Mouse (Mus musculus): ENCODE measurements around the gene Cav3. TPM values are rescaled to one million over a fixed set of nuclear protein-coding genes. Genes with fewer than 3 reads are reported as not detected.

Cav3 gene
- polyA plus RNA-seq, 1 experiment, result not detected

DNA sequence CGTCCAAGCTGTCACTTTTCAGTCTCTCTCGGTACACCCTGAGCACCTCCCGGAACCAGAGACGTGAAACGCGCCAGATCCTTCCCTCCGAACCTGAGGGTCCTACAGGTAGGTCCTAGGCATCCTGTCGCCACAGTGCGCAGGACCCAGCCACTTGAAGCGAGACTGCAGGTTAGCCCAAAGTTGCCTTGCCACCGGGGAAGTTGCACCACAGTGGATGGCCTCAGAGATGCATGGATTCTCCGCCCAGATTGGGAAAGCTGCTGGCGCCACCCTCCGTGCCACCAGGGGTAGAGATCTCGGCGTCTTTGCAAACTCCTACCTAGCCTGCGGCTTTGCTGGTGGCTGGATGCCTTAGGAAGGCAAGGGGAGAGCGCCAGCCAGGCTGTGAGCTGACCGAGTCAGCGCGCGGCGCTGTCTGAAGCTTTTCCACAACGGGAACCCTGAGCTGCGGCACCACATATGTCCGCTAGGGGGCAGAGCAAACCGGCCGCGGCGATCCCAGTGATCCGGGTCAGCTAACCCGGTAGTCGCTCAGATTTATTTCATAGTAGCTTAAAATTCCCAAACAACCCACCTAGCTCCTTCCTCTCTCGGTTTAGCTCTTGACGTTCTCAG is 31.4 kb downstream of the Cav3 start:
- Histone ChIP-seq H3K4me3 (ENCODE audit: low read depth, low read length) (peak overlapping the region; percentile 34), H3K27me3 (ENCODE audit: control insufficient read depth, insufficient read depth, low read length, poor library complexity, severe bottlenecking) (peaks cover 3% of the 10 kb centered on the region; the same call in 1 of the 2 replicates), H3K27ac (ENCODE audit: insufficient read depth, low read length) (no peak overlapping the region), H3K9me3 (replicated peaks; ENCODE audit: control insufficient read depth, insufficient read depth, low read length, poor library complexity, severe bottlenecking) (no peaks in the 10 kb centered on the region), H3K4me1 (ENCODE audit: control insufficient read depth, insufficient read depth, low read length) (no peaks in the 10 kb centered on the region), H3K36me3 (ENCODE audit: control insufficient read depth, insufficient read depth, low read length, poor library complexity, severe bottlenecking) (no peaks in the 10 kb centered on the region), H3K9ac (ENCODE audit: low read depth, poor library complexity, severe bottlenecking) (no peak overlapping the region)
- TF ChIP-seq POLR2A (IDR thresholded peaks at IDR 0.05; ENCODE audit: insufficient read depth, low read length), result no peak
- peak; percentile 90 for TF ChIP-seq CTCF (IDR thresholded peaks at IDR 0.05; ENCODE audit: low read depth, low read length)
- no peak for TF ChIP-seq EP300 (IDR thresholded peaks at IDR 0.05; ENCODE audit: insufficient read depth, low read depth, low read length)

DNA sequence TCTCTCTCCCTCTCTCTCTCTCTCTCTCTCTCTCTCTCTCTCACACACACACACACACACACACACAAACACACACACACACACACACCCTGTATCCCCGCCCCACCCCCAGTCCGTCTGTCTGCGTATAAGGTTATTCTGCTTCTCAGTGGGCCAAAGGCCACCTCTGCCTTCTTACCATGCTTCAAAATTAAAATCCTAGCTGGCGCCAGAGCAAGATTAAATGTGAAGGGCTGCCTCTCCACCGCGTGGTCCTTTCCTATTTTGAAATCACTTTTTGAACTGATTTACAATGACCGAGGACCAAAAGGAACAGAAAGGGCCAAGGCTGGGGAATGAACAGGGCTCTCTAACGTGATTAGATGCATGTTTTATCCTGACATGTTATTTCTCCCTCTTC is 32.2 kb downstream of the Cav3 start:
- H3K4me3 ChIP-seq (ENCODE audit: low read depth, low read length), result no peak overlapping the region
- no peak overlapping the region for H3K9ac ChIP-seq (ENCODE audit: low read depth, poor library complexity, severe bottlenecking)
- H3K9me3 ChIP-seq (replicated peaks; ENCODE audit: control insufficient read depth, insufficient read depth, low read length, poor library complexity, severe bottlenecking), result no peaks in the 10 kb centered on the region
- no peaks in the 10 kb centered on the region for H3K36me3 ChIP-seq (ENCODE audit: control insufficient read depth, insufficient read depth, low read length, poor library complexity, severe bottlenecking)
- H3K4me1 ChIP-seq (ENCODE audit: control insufficient read depth, insufficient read depth, low read length), result peaks cover 2% of the 10 kb centered on the region
- TF ChIP-seq EP300 (IDR thresholded peaks at IDR 0.05; ENCODE audit: insufficient read depth, low read depth, low read length) (no peak), POLR2A (IDR thresholded peaks at IDR 0.05; ENCODE audit: insufficient read depth, low read length) (no peak), CTCF (IDR thresholded peaks at IDR 0.05; ENCODE audit: low read depth, low read length) (no peak)
- no peak overlapping the region for H3K27ac ChIP-seq (ENCODE audit: insufficient read depth, low read length)
- H3K27me3 ChIP-seq (ENCODE audit: control insufficient read depth, insufficient read depth, low read length, poor library complexity, severe bottlenecking), result peaks cover 3% of the 10 kb centered on the region; the same call in 1 of the 2 replicates

DNA sequence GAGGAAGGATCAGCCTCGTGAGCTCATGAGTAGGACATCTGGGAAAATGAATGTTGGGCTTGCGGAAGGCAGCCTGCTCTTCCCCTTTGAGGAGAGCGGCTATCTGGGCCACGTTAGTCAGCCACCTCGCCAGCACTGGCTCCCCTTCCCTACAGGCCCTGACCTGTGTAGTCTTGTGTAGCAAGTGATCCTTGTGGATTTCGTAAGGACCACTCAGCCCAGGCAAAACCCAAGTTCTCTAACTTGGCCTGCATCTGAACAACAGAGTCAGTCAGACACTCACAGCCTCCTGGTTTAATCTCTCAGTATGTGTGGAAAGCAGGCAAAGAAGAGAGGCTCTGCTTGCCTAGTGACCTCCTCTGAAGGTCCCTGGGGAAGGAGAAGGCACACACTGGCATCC is 33.4 kb downstream of the Cav3 start:
- Histone ChIP-seq H3K36me3 (ENCODE audit: control insufficient read depth, insufficient read depth, low read length, poor library complexity, severe bottlenecking) (no peaks in the 10 kb centered on the region), H3K9me3 (replicated peaks; ENCODE audit: control insufficient read depth, insufficient read depth, low read length, poor library complexity, severe bottlenecking) (no peaks in the 10 kb centered on the region), H3K27me3 (ENCODE audit: control insufficient read depth, insufficient read depth, low read length, poor library complexity, severe bottlenecking) (peaks cover 3% of the 10 kb centered on the region; the same call in 1 of the 2 replicates), H3K4me3 (ENCODE audit: low read depth, low read length) (no peak overlapping the region), H3K9ac (ENCODE audit: low read depth, poor library complexity, severe bottlenecking) (no peak overlapping the region), H3K27ac (ENCODE audit: insufficient read depth, low read length) (no peak overlapping the region), H3K4me1 (ENCODE audit: control insufficient read depth, insufficient read depth, low read length) (peaks cover 2% of the 10 kb centered on the region)
- TF ChIP-seq POLR2A (IDR thresholded peaks at IDR 0.05; ENCODE audit: insufficient read depth, low read length), result no peak
- no peak for TF ChIP-seq EP300 (IDR thresholded peaks at IDR 0.05; ENCODE audit: insufficient read depth, low read depth, low read length)
- no peak for TF ChIP-seq CTCF (IDR thresholded peaks at IDR 0.05; ENCODE audit: low read depth, low read length)

DNA sequence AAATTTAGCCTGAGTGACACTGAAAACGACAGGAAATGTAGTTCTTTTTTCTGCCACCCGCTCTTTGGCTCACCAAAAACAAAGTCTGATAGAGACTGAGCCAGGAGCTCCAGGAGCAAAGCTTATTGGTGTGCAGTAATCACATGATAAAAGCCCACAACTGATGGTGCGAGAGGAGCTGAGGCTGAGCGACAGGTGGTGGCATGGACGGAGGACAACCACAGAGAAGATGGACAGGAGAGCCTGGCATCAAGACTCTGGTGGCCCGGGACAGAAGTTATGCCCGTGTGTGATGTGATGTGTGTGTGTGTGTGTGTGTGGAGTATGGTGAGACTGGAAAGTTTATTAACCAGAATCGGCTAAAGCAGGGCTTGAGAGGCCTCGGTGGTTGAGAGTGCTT is 34.1 kb downstream of the Cav3 start:
- H3K27ac ChIP-seq (ENCODE audit: insufficient read depth, low read length), result no peak overlapping the region
- no peak for TF ChIP-seq POLR2A (IDR thresholded peaks at IDR 0.05; ENCODE audit: insufficient read depth, low read length)
- no peaks in the 10 kb centered on the region for H3K36me3 ChIP-seq (ENCODE audit: control insufficient read depth, insufficient read depth, low read length, poor library complexity, severe bottlenecking)
- peaks cover 3% of the 10 kb centered on the region; the same call in 1 of the 2 replicates for H3K27me3 ChIP-seq (ENCODE audit: control insufficient read depth, insufficient read depth, low read length, poor library complexity, severe bottlenecking)
- H3K4me1 ChIP-seq (ENCODE audit: control insufficient read depth, insufficient read depth, low read length), result peaks cover 2% of the 10 kb centered on the region
- H3K4me3 ChIP-seq (ENCODE audit: low read depth, low read length), result no peak overlapping the region
- H3K9me3 ChIP-seq (replicated peaks; ENCODE audit: control insufficient read depth, insufficient read depth, low read length, poor library complexity, severe bottlenecking), result no peaks in the 10 kb centered on the region
- no peak overlapping the region for H3K9ac ChIP-seq (ENCODE audit: low read depth, poor library complexity, severe bottlenecking)

DNA sequence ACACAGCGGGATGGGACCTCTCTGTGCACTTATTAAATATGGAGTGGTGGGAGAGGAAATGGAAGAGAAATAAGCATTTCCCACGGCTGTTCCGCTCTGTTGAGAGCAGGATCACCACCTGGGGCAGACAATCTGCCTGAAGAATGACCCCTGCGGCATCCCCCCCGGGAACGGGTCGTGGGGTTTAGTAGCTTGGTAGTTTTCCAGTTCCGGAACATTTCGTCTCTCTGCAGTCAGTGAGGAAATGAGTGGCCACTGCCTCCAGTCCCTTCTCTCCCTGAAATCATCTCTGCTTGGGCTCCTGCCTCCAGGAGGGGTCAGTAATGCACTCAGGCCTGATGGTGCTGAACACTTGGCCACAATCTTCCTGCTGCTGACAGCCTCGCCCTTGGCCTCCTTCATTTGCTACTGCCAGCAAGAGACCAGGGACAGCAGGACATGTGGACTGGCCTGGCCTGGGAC is 35.3 kb downstream of the Cav3 start:
- Histone ChIP-seq H3K4me3 (ENCODE audit: low read depth, low read length) (no peak overlapping the region), H3K27me3 (ENCODE audit: control insufficient read depth, insufficient read depth, low read length, poor library complexity, severe bottlenecking) (no peaks in the 10 kb centered on the region), H3K9me3 (replicated peaks; ENCODE audit: control insufficient read depth, insufficient read depth, low read length, poor library complexity, severe bottlenecking) (no peaks in the 10 kb centered on the region), H3K4me1 (ENCODE audit: control insufficient read depth, insufficient read depth, low read length) (peaks cover 2% of the 10 kb centered on the region), H3K9ac (ENCODE audit: low read depth, poor library complexity, severe bottlenecking) (no peak overlapping the region), H3K27ac (ENCODE audit: insufficient read depth, low read length) (no peak overlapping the region), H3K36me3 (ENCODE audit: control insufficient read depth, insufficient read depth, low read length, poor library complexity, severe bottlenecking) (no peaks in the 10 kb centered on the region)
- TF ChIP-seq EP300 (IDR thresholded peaks at IDR 0.05; ENCODE audit: insufficient read depth, low read depth, low read length) (no peak), CTCF (IDR thresholded peaks at IDR 0.05; ENCODE audit: low read depth, low read length) (peak; percentile 14)

DNA sequence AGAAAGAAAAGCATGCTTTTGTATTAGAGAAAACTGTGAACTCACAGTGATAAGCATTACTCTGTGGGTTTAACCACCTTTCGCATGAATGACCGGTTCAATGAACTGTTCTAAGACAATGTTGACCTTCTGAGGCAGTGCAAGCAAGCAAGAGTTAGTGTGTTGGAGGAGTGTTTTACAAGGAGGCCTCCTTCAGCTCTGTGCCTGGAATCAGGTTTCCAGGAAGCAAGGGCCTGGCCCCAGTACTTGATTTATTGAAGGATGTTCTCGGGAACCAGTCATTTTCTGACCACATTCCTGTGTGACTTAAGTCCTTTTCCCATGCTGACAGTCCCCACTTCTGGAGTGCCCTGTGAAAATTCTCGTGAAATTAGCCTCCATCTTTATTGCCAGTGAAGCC is 35.9 kb downstream of the Cav3 start:
- Histone ChIP-seq H3K9me3 (replicated peaks; ENCODE audit: control insufficient read depth, insufficient read depth, low read length, poor library complexity, severe bottlenecking) (no peaks in the 10 kb centered on the region), H3K36me3 (ENCODE audit: control insufficient read depth, insufficient read depth, low read length, poor library complexity, severe bottlenecking) (no peaks in the 10 kb centered on the region), H3K27ac (ENCODE audit: insufficient read depth, low read length) (no peak overlapping the region), H3K9ac (ENCODE audit: low read depth, poor library complexity, severe bottlenecking) (no peak overlapping the region), H3K4me1 (ENCODE audit: control insufficient read depth, insufficient read depth, low read length) (peaks cover 2% of the 10 kb centered on the region), H3K4me3 (ENCODE audit: low read depth, low read length) (no peak overlapping the region), H3K27me3 (ENCODE audit: control insufficient read depth, insufficient read depth, low read length, poor library complexity, severe bottlenecking) (no peaks in the 10 kb centered on the region)
- TF ChIP-seq CTCF (IDR thresholded peaks at IDR 0.05; ENCODE audit: low read depth, low read length), result no peak
- TF ChIP-seq POLR2A (IDR thresholded peaks at IDR 0.05; ENCODE audit: insufficient read depth, low read length), result no peak
- TF ChIP-seq EP300 (IDR thresholded peaks at IDR 0.05; ENCODE audit: insufficient read depth, low read depth, low read length), result no peak
